Mouse (Mus musculus): ENCODE results near the gene Trim63. TPM values are rescaled to one million over a fixed set of nuclear protein-coding genes. Genes with fewer than 3 reads are reported as not detected.

The Trim63 gene
- polyA plus RNA-seq, 1 experiment from 2014 or later = 0.39 TPM

DNA sequence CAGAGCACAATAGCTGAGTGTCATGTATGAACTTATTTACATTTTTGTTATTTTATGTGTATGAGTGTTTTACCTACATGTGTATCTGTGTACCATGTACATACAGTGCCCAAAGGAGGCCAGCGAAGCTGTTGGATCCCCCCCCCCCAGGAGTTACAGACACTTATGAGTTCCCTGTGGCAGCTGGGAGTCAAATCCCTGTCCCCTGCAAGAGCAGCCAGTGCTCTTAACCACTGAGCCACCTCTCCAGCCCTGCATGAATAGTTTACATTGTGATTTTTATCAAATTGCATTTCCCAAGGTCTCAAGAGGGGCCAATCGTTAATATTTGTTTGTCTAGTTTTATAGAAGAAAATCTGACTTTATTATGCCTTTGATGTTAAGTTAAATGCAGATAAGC, 8.0 kb upstream of the Trim63 start:
- H3K9me3 ChIP-seq (replicated peaks; ENCODE audit: control insufficient read depth, low read length) = no peaks in the 10 kb centered on the region
- H3K4me1 ChIP-seq (ENCODE audit: control insufficient read depth, insufficient read depth, low read length) = no peaks in the 10 kb centered on the region; the same call in 1 of the 2 replicates
- no peaks in the 10 kb centered on the region for H3K36me3 ChIP-seq (replicated peaks; ENCODE audit: control insufficient read depth, insufficient read depth, low read depth, low read length)
- H3K4me2 ChIP-seq (ENCODE audit: low read depth, low read length) = no peak overlapping the region
- 73% methylated on average over 2 of the region's 2 CpGs for WGBS
- no peak overlapping the region for H3K4me3 ChIP-seq (ENCODE audit: low read depth, low read length)
- no peak overlapping the region for H3K9ac ChIP-seq (replicated peaks; ENCODE audit: low read length)
- ATAC-seq (replicated peaks; ENCODE audit: insufficient number of reproducible peaks, low FRiP score, low TSS enrichment, low read depth) (no peak), DNase-seq (ENCODE audit: low spot score) (no peak)
- no peaks in the 10 kb centered on the region for H3K27me3 ChIP-seq (ENCODE audit: control insufficient read depth, insufficient read depth, low read length)
- no peak overlapping the region; the same call in 1 of the 2 replicates for H3K27ac ChIP-seq (replicated peaks; ENCODE audit: low read depth, low read length)

- Histone ChIP-seq H3K4me2 (ENCODE audit: low read depth, low read length) (no peak overlapping the region), H3K4me1 (ENCODE audit: control insufficient read depth, insufficient read depth, low read length) (no peaks in the 10 kb centered on the region; the same call in 1 of the 2 replicates), H3K27me3 (ENCODE audit: control insufficient read depth, insufficient read depth, low read length) (no peaks in the 10 kb centered on the region), H3K4me3 (ENCODE audit: low read depth, low read length) (no peak overlapping the region), H3K36me3 (replicated peaks; ENCODE audit: control insufficient read depth, insufficient read depth, low read depth, low read length) (no peaks in the 10 kb centered on the region), H3K27ac (replicated peaks; ENCODE audit: low read depth, low read length) (no peak overlapping the region), H3K9me3 (replicated peaks; ENCODE audit: control insufficient read depth, low read length) (no peaks in the 10 kb centered on the region), H3K9ac (replicated peaks; ENCODE audit: low read length) (no peak overlapping the region)
- ATAC-seq (replicated peaks; ENCODE audit: insufficient number of reproducible peaks, low FRiP score, low TSS enrichment, low read depth) (no peak), DNase-seq (ENCODE audit: low spot score) (peak; percentile 48)
- WGBS = 13% methylated on average over 12 of the region's 12 CpGs
Measured at GRCm38 (mm10) chr4:134307367-134308072, 7.4 kb upstream of the Trim63 start.

- H3K4me3 ChIP-seq (ENCODE audit: low read depth, low read length) = no peak overlapping the region
- 88% methylated on average over 7 of the region's 7 CpGs for WGBS
- no peaks in the 10 kb centered on the region for H3K36me3 ChIP-seq (replicated peaks; ENCODE audit: control insufficient read depth, insufficient read depth, low read depth, low read length)
- DNase-seq (ENCODE audit: low spot score) (no peak), ATAC-seq (replicated peaks; ENCODE audit: insufficient number of reproducible peaks, low FRiP score, low TSS enrichment, low read depth) (no peak)
- H3K4me1 ChIP-seq (ENCODE audit: control insufficient read depth, insufficient read depth, low read length) = no peaks in the 10 kb centered on the region; the same call in 1 of the 2 replicates
- H3K9ac ChIP-seq (replicated peaks; ENCODE audit: low read length) = no peak overlapping the region
- H3K27ac ChIP-seq (replicated peaks; ENCODE audit: low read depth, low read length) = no peak overlapping the region
- H3K9me3 ChIP-seq (replicated peaks; ENCODE audit: control insufficient read depth, low read length) = no peaks in the 10 kb centered on the region
- no peaks in the 10 kb centered on the region for H3K27me3 ChIP-seq (ENCODE audit: control insufficient read depth, insufficient read depth, low read length)
- no peak overlapping the region for H3K4me2 ChIP-seq (ENCODE audit: low read depth, low read length)
Measured at GRCm38 (mm10) chr4:134310106-134310505, 4.8 kb upstream of the Trim63 start.

- DNase-seq (ENCODE audit: low spot score) (no peak), ATAC-seq (replicated peaks; ENCODE audit: insufficient number of reproducible peaks, low FRiP score, low TSS enrichment, low read depth) (no peak)
- no peak overlapping the region for H3K27ac ChIP-seq (replicated peaks; ENCODE audit: low read depth, low read length)
- H3K9me3 ChIP-seq (replicated peaks; ENCODE audit: control insufficient read depth, low read length) = no peaks in the 10 kb centered on the region
- no peak overlapping the region for H3K4me3 ChIP-seq (ENCODE audit: low read depth, low read length)
- H3K36me3 ChIP-seq (replicated peaks; ENCODE audit: control insufficient read depth, insufficient read depth, low read depth, low read length) = no peaks in the 10 kb centered on the region
- H3K9ac ChIP-seq (replicated peaks; ENCODE audit: low read length) = no peak overlapping the region
- H3K4me1 ChIP-seq (ENCODE audit: control insufficient read depth, insufficient read depth, low read length) = no peaks in the 10 kb centered on the region; the same call in 1 of the 2 replicates
- WGBS = 88% methylated on average over 9 of the region's 9 CpGs
- H3K27me3 ChIP-seq (ENCODE audit: control insufficient read depth, insufficient read depth, low read length) = no peaks in the 10 kb centered on the region
- no peak overlapping the region for H3K4me2 ChIP-seq (ENCODE audit: low read depth, low read length)
Measured at GRCm38 (mm10) chr4:134310656-134311055, 4.3 kb upstream of the Trim63 start.

GRCm38 (mm10) chr4:134311784-134312183, 3.1 kb upstream of the Trim63 start:
- Histone ChIP-seq H3K4me1 (ENCODE audit: control insufficient read depth, insufficient read depth, low read length) (no peaks in the 10 kb centered on the region; the same call in 1 of the 2 replicates), H3K9ac (replicated peaks; ENCODE audit: low read length) (no peak overlapping the region), H3K4me2 (ENCODE audit: low read depth, low read length) (no peak overlapping the region), H3K9me3 (replicated peaks; ENCODE audit: control insufficient read depth, low read length) (no peaks in the 10 kb centered on the region), H3K27me3 (ENCODE audit: control insufficient read depth, insufficient read depth, low read length) (no peaks in the 10 kb centered on the region), H3K4me3 (ENCODE audit: low read depth, low read length) (no peak overlapping the region), H3K36me3 (replicated peaks; ENCODE audit: control insufficient read depth, insufficient read depth, low read depth, low read length) (no peaks in the 10 kb centered on the region), H3K27ac (replicated peaks; ENCODE audit: low read depth, low read length) (no peak overlapping the region)
- ATAC-seq (replicated peaks; ENCODE audit: insufficient number of reproducible peaks, low FRiP score, low TSS enrichment, low read depth) (no peak), DNase-seq (ENCODE audit: low spot score) (no peak)
- 87% methylated on average over 9 of the region's 9 CpGs for WGBS

DNA sequence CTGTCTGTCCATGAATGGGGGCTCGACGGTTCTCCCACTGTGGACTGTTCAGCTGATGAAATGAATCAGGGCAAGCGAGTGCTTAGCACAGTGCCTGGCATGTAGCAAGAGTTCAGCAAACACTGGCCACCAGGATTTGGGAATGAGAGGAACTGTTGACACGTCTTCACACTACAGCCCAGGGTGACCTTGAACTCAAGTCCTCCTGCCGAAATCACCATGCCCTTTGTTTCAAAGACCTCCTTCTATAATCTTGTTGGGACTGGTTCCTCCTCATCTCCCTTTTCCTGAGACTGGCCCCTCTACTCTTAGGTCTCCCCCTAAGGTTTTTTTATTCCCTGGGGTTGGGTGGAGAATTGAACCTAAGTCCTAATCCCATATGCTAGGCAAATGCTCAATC, 2.6 kb upstream of the Trim63 start:
- H3K9me3 ChIP-seq (replicated peaks; ENCODE audit: control insufficient read depth, low read length) = no peaks in the 10 kb centered on the region
- ATAC-seq (replicated peaks; ENCODE audit: insufficient number of reproducible peaks, low FRiP score, low TSS enrichment, low read depth) (no peak), DNase-seq (ENCODE audit: low spot score) (no peak)
- no peak overlapping the region for H3K27ac ChIP-seq (replicated peaks; ENCODE audit: low read depth, low read length)
- H3K27me3 ChIP-seq (ENCODE audit: control insufficient read depth, insufficient read depth, low read length) = no peaks in the 10 kb centered on the region
- H3K4me2 ChIP-seq (ENCODE audit: low read depth, low read length) = no peak overlapping the region
- H3K4me1 ChIP-seq (ENCODE audit: control insufficient read depth, insufficient read depth, low read length) = no peaks in the 10 kb centered on the region; the same call in 1 of the 2 replicates
- H3K36me3 ChIP-seq (replicated peaks; ENCODE audit: control insufficient read depth, insufficient read depth, low read depth, low read length) = no peaks in the 10 kb centered on the region
- WGBS = 95% methylated on average over 5 of the region's 5 CpGs
- no peak overlapping the region for H3K9ac ChIP-seq (replicated peaks; ENCODE audit: low read length)
- no peak overlapping the region for H3K4me3 ChIP-seq (ENCODE audit: low read depth, low read length)

- WGBS = 91% methylated on average over 6 of the region's 6 CpGs
- Histone ChIP-seq H3K27me3 (ENCODE audit: control insufficient read depth, insufficient read depth, low read length) (no peaks in the 10 kb centered on the region), H3K4me1 (ENCODE audit: control insufficient read depth, insufficient read depth, low read length) (no peaks in the 10 kb centered on the region)
Measured at GRCm38 (mm10) chr4:134312901-134313300, 2.0 kb upstream of the Trim63 start.

DNA sequence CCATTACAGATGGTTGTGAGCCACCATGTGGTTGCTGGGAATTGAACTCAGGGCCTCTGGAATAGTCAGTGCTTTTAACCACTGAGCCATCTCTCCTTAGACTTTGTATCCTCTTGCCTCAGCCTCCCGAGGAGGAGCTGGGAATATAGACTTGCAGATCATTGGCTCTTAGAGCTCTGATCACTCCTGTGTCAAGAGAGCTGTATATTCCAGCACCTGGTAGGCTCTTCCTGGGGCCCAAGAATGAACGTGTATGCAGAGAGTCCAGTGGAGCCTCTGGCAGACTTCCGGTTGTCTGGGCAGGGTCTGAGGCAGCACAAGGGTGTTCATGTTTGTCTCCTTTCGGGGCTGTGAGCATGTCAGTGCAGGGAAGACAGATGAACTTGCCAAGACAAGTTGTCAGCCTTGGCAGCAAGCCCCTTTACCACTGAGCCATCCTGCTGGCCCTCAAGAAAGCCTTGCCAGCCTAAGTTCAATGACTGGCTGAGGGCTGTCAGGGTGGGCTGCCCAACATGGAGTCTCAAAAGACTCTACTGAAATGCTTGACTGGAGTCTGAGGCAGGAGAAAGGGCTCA, 752 bp upstream of the Trim63 start:
- Histone ChIP-seq H3K36me3 (replicated peaks; ENCODE audit: control insufficient read depth, insufficient read depth, low read depth, low read length) (no peaks in the 10 kb centered on the region), H3K4me1 (ENCODE audit: control insufficient read depth, insufficient read depth, low read length) (no peaks in the 10 kb centered on the region), H3K4me2 (ENCODE audit: low read depth, low read length) (no peak overlapping the region), H3K9ac (replicated peaks; ENCODE audit: low read length) (no peak overlapping the region), H3K9me3 (replicated peaks; ENCODE audit: control insufficient read depth, low read length) (no peaks in the 10 kb centered on the region), H3K4me3 (ENCODE audit: low read depth, low read length) (no peak overlapping the region), H3K27me3 (ENCODE audit: control insufficient read depth, insufficient read depth, low read length) (no peaks in the 10 kb centered on the region), H3K27ac (replicated peaks; ENCODE audit: low read depth, low read length) (no peak overlapping the region)
- no peak for ATAC-seq (replicated peaks; ENCODE audit: insufficient number of reproducible peaks, low FRiP score, low TSS enrichment, low read depth)
- 70% methylated on average over 4 of the region's 4 CpGs for WGBS
- DNase-seq (ENCODE audit: low spot score) = no peak

More at GRCm38 (mm10) chr4:134312901-134313300, 2.0 kb upstream of the Trim63 start:
- Histone ChIP-seq H3K27ac (replicated peaks; ENCODE audit: low read depth, low read length) (no peak overlapping the region), H3K4me2 (ENCODE audit: low read depth, low read length) (no peak overlapping the region), H3K36me3 (replicated peaks; ENCODE audit: control insufficient read depth, insufficient read depth, low read depth, low read length) (no peaks in the 10 kb centered on the region), H3K4me3 (ENCODE audit: low read depth, low read length) (no peak overlapping the region), H3K9me3 (replicated peaks; ENCODE audit: control insufficient read depth, low read length) (no peaks in the 10 kb centered on the region), H3K9ac (replicated peaks; ENCODE audit: low read length) (no peak overlapping the region)
- ATAC-seq (replicated peaks; ENCODE audit: insufficient number of reproducible peaks, low FRiP score, low TSS enrichment, low read depth) = no peak
- DNase-seq (ENCODE audit: low spot score) = peak; percentile 18
